Mouse (Mus musculus): Measurements from ENCODE around the gene Ttpal.
A peak's percentile ranks its signal among the peaks of the same experiment; 100 is the strongest.

- TF ChIP-seq CTCF (IDR thresholded peaks at IDR 0.05; ENCODE audit: borderline replicate concordance, insufficient read depth, low read length) (peak; percentile 43; the same call in 1 of the 2 replicates), POLR2A (IDR thresholded peaks at IDR 0.05; ENCODE audit: low read depth, low read length) (no peak)
Observed at GRCm38 (mm10) chr2:163586384-163587261, 15.5 kb upstream of the Ttpal start.

Data from embryonic fibroblast, embryonic 13.5 days (primary cell).